Mouse (Mus musculus): ENCODE measurements around the gene 1110017D15Rik. TPM values are rescaled to one million over a fixed set of nuclear protein-coding genes. Genes with fewer than 3 reads are reported as not detected.

The 1110017D15Rik gene
- total and polyA plus RNA-seq, 2 experiments from 2014 or later, result 0.18 TPM; not detected in 1

- Histone ChIP-seq H3K4me2 (ENCODE audit: low read depth, low read length) (no peak overlapping the region), H3K4me1 (ENCODE audit: control insufficient read depth, insufficient read depth) (peaks cover 21% of the 10 kb centered on the region), H3K36me3 (replicated peaks; ENCODE audit: control insufficient read depth, insufficient read depth, low read length) (no peaks in the 10 kb centered on the region), H3K9me3 (replicated peaks; ENCODE audit: control insufficient read depth, low read length) (no peaks in the 10 kb centered on the region), H3K27me3 (ENCODE audit: control insufficient read depth, insufficient read depth, low read length) (peaks cover 48% of the 10 kb centered on the region), H3K4me3 (ENCODE audit: low read depth, low read length) (no peak overlapping the region), H3K9ac (replicated peaks; ENCODE audit: low read depth, low read length) (no peak overlapping the region), H3K27ac (ENCODE audit: low read depth) (no peak overlapping the region)
- DNase-seq (ENCODE audit: low spot score), result no peak
- 52% methylated on average over 11 of the region's 11 CpGs for WGBS
- ATAC-seq (ENCODE audit: insufficient read depth, low read depth), result no peak
- TF ChIP-seq EP300 (IDR thresholded peaks at IDR 0.05; ENCODE audit: low read depth) (no peak), CTCF (IDR thresholded peaks at IDR 0.05; ENCODE audit: low read depth) (no peak; the same call in 1 of the 2 replicates)
These were observed 12.0 kb downstream of the 1110017D15Rik start for GRCm38 (mm10) chr4:41505131-41505551.

DNA sequence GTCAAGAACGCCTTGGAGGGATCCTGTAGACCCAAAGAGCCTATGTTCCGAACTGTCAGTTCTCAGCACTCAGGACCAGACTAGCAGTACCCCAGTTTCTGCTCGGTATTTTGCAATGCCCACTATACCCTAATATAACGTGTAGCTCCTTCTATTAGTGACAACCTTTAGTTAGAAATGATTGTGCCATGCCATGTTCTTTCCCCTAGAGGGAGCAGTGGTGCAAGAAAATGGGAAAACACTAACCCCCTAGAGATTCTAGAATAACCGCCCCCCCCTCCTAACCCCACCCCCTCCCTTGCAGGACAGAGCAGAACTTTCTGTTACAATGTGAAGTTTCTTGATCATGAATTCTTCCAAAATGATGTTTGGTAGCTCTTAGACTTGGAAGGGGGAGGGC, 12.8 kb downstream of the 1110017D15Rik start:
- Histone ChIP-seq H3K4me2 (ENCODE audit: low read depth, low read length) (no peak overlapping the region), H3K27ac (ENCODE audit: low read depth) (no peak overlapping the region), H3K4me1 (ENCODE audit: control insufficient read depth, insufficient read depth) (peaks cover 21% of the 10 kb centered on the region), H3K9ac (replicated peaks; ENCODE audit: low read depth, low read length) (no peak overlapping the region), H3K4me3 (ENCODE audit: low read depth, low read length) (no peak overlapping the region), H3K36me3 (replicated peaks; ENCODE audit: control insufficient read depth, insufficient read depth, low read length) (no peaks in the 10 kb centered on the region), H3K9me3 (replicated peaks; ENCODE audit: control insufficient read depth, low read length) (no peaks in the 10 kb centered on the region), H3K27me3 (ENCODE audit: control insufficient read depth, insufficient read depth, low read length) (peaks cover 52% of the 10 kb centered on the region)
- ATAC-seq (ENCODE audit: insufficient read depth, low read depth) (no peak), DNase-seq (ENCODE audit: low spot score) (no peak)
- whole genome bisulfite sequencing, result 69% methylated on average over 5 of the region's 5 CpGs
- TF ChIP-seq CTCF (IDR thresholded peaks at IDR 0.05; ENCODE audit: low read depth) (peak; percentile 12; the same call in 1 of the 2 replicates), EP300 (IDR thresholded peaks at IDR 0.05; ENCODE audit: low read depth) (no peak)

DNA sequence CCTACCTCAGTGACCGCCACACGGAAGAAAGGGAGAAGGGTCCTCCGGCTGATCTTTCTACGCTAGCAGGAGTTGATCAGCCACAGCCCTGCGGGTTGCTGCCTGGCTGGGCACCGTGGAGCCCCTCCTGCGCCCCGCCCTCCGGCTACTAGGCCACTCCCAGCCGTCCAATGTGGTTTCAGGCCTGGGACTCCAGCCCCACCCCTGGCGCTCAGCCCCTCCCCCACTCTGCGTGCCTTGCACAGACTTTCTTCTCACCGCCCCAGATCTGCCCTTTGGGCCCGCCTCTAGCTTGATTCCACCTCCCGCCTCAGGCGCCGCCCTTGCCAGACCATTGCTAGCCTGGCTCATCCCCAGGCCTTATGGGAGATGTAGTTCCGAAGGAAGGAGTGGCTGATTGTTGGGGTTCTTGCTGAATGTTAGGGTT, 14.1 kb downstream of the 1110017D15Rik start, which contains the start of gene AI464131:
TSS of gene AI464131 (minus strand) at position 91 of the 427 bp plus-strand sequence.
- Histone ChIP-seq H3K9me3 (replicated peaks; ENCODE audit: control insufficient read depth, low read length) (no peaks in the 10 kb centered on the region), H3K36me3 (replicated peaks; ENCODE audit: control insufficient read depth, insufficient read depth, low read length) (no peaks in the 10 kb centered on the region), H3K27me3 (ENCODE audit: control insufficient read depth, insufficient read depth, low read length) (peaks cover 53% of the 10 kb centered on the region), H3K4me2 (ENCODE audit: low read depth, low read length) (peak within 1 kb of the TSS; percentile 70), H3K4me3 (ENCODE audit: low read depth, low read length) (peak within 1 kb of the TSS; percentile 48), H3K4me1 (ENCODE audit: control insufficient read depth, insufficient read depth) (peaks cover 23% of the 10 kb centered on the region), H3K9ac (replicated peaks; ENCODE audit: low read depth, low read length) (peak within 1 kb of the TSS; percentile 43), H3K27ac (ENCODE audit: low read depth) (no peak within 1 kb of the TSS)
- DNase-seq (ENCODE audit: low spot score) (peak; percentile 95), ATAC-seq (ENCODE audit: insufficient read depth, low read depth) (peak; percentile 94)
- peak; percentile 17; the same call in 1 of the 2 replicates for TF ChIP-seq CTCF (IDR thresholded peaks at IDR 0.05; ENCODE audit: low read depth)
- TF ChIP-seq EP300 (IDR thresholded peaks at IDR 0.05; ENCODE audit: low read depth), result no peak
- WGBS, result 2% methylated on average over 18 of the region's 18 CpGs

GRCm38 (mm10) chr4:41502171-41502940, 14.8 kb downstream of the 1110017D15Rik start:
- peak; percentile 51 for DNase-seq (ENCODE audit: low spot score)
- peak; percentile 22 for ATAC-seq (ENCODE audit: insufficient read depth, low read depth)
- no peak overlapping the region for H3K27ac ChIP-seq (ENCODE audit: low read depth)

DNA sequence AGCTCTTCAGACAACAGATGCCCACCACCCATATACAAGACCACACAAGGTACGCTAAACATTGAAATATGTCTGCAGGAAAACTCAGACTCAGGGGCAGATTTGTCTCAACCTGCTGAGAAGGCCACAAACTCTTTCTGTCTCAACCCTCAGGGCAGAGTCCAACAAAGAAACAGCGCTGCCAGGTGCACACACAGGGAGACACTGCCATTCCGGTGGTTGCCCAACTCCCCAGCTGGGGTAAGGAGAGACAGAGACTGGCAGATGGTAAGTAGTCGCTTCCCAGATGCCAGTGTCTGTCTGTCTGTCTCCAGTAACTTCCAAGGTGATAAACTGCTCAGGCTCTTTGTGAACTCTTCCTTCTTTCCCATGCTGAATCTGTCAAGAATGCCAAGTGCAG, 16.3 kb downstream of the 1110017D15Rik start:
- TF ChIP-seq EP300 (IDR thresholded peaks at IDR 0.05; ENCODE audit: low read depth), result no peak
- TF ChIP-seq CTCF (IDR thresholded peaks at IDR 0.05; ENCODE audit: low read depth), result no peak
- Histone ChIP-seq H3K36me3 (replicated peaks; ENCODE audit: control insufficient read depth, insufficient read depth, low read length) (no peaks in the 10 kb centered on the region), H3K27me3 (ENCODE audit: control insufficient read depth, insufficient read depth, low read length) (peaks cover 60% of the 10 kb centered on the region), H3K27ac (ENCODE audit: low read depth) (no peak overlapping the region), H3K4me1 (ENCODE audit: control insufficient read depth, insufficient read depth) (peaks cover 14% of the 10 kb centered on the region), H3K9me3 (replicated peaks; ENCODE audit: control insufficient read depth, low read length) (no peaks in the 10 kb centered on the region), H3K4me3 (ENCODE audit: low read depth, low read length) (no peak overlapping the region), H3K9ac (replicated peaks; ENCODE audit: low read depth, low read length) (no peak overlapping the region), H3K4me2 (ENCODE audit: low read depth, low read length) (no peak overlapping the region)
- ATAC-seq (ENCODE audit: insufficient read depth, low read depth) (no peak), DNase-seq (ENCODE audit: low spot score) (no peak)
- 82% methylated on average over 4 of the region's 4 CpGs for WGBS

More at GRCm38 (mm10) chr4:41502171-41502940, 14.8 kb downstream of the 1110017D15Rik start:
- Histone ChIP-seq H3K36me3 (replicated peaks; ENCODE audit: control insufficient read depth, insufficient read depth, low read length) (no peaks in the 10 kb centered on the region), H3K9ac (replicated peaks; ENCODE audit: low read depth, low read length) (peak overlapping the region; percentile 43), H3K4me3 (ENCODE audit: low read depth, low read length) (peak overlapping the region; percentile 48), H3K27me3 (ENCODE audit: control insufficient read depth, insufficient read depth, low read length) (peaks cover 53% of the 10 kb centered on the region), H3K4me2 (ENCODE audit: low read depth, low read length) (peak overlapping the region; percentile 70), H3K9me3 (replicated peaks; ENCODE audit: control insufficient read depth, low read length) (no peaks in the 10 kb centered on the region), H3K4me1 (ENCODE audit: control insufficient read depth, insufficient read depth) (peaks cover 26% of the 10 kb centered on the region)
- TF ChIP-seq EP300 (IDR thresholded peaks at IDR 0.05; ENCODE audit: low read depth), result no peak
- TF ChIP-seq CTCF (IDR thresholded peaks at IDR 0.05; ENCODE audit: low read depth), result no peak
- 20% methylated on average over 20 of the region's 20 CpGs for WGBS
